Mouse (Mus musculus) liver, adult 2 months (tissue): ENCODE measurements around the gene C2cd3. TPM values are rescaled to one million over a fixed set of nuclear protein-coding genes. Genes with fewer than 3 reads are reported as not detected.

Experiments
- DNase-seq: peaks from one replicate; pipeline ENCODE4 v3.0.0-alpha.2; 2011; ENCODE audit warnings: low read depth, low spot score; ENCODE audit errors: extremely low read depth
- H3K27ac ChIP-seq: fragments of 200-500 bp; replicated peaks from 2 replicates; pipeline ENCODE4 v1.5.1; 2012; ENCODE audit warnings: low read depth, mild to moderate bottlenecking, control low read depth, inconsistent platforms, low read length; ENCODE audit not compliant: insufficient read depth
- H3K27me3 ChIP-seq: fragments of 200-500 bp; 2 replicates; pipeline ENCODE4 v1.6.1; 2012; ENCODE audit warnings: mild to moderate bottlenecking, moderate library complexity, low read length, inconsistent platforms; ENCODE audit not compliant: control insufficient read depth, insufficient read depth
- H3K36me3 ChIP-seq: fragments of 200-500 bp; 2 replicates; pipeline ENCODE4 v1.6.1; 2012; ENCODE audit warnings: low read length, inconsistent platforms; ENCODE audit not compliant: control insufficient read depth, insufficient read depth
- H3K4me1 ChIP-seq: fragments of 200-500 bp; 2 replicates; pipeline ENCODE4 v1.6.1; 2011; ENCODE audit warnings: low read length; ENCODE audit not compliant: control insufficient read depth, insufficient read depth
- H3K4me3 ChIP-seq: fragments of 200-500 bp; 2 replicates; pipeline ENCODE4 v1.5.1; 2011; ENCODE audit warnings: low read depth, mild to moderate bottlenecking, control low read depth, low read length, moderate library complexity; ENCODE audit not compliant: insufficient read depth
- H3K79me2 ChIP-seq: fragments of 200-500 bp; 2 replicates; pipeline ENCODE4 v1.6.1; 2012; ENCODE audit warnings: inconsistent platforms, mild to moderate bottlenecking, low read length, moderate library complexity; ENCODE audit not compliant: control insufficient read depth, insufficient read depth
- H3K9ac ChIP-seq: fragments of 200-500 bp; 2 replicates; pipeline ENCODE4 v1.6.1; 2012; ENCODE audit warnings: low read depth, mild to moderate bottlenecking, control low read depth, inconsistent platforms, low read length
- CTCF ChIP-seq: fragments of 200-500 bp; IDR thresholded peaks from 2 replicates; pipeline ENCODE4 v1.5.1; 2011; ENCODE audit warnings: low read depth, low read length, control low read depth
- POLR2A ChIP-seq: fragments of 200-500 bp; IDR thresholded peaks from 2 replicates; pipeline ENCODE4 v1.6.1; 2011; ENCODE audit warnings: low read length, control low read depth; ENCODE audit not compliant: insufficient read depth; ENCODE audit errors: extremely low read depth
- WGBS: fragments of 180-500 bp; shearing (Covaris S2); methylation state at CpG from one replicate; pipeline ENCODE4 v1.1.7; 2018; 5-methylcytosine and 5-hydroxymethylcytosine counted together
- polyA plus RNA-seq: library from polyadenylated mRNA; depleted of rRNA; stranded (reverse); fragments of >200 nt; gene quantifications from 2 replicates; pipeline ENCODE4 v1.2.3, GENCODE M21; 2012
- total RNA-seq: library from RNA; depleted of rRNA; stranded (reverse); fragments of >200 nt; gene quantifications from 2 replicates; pipeline ENCODE4 v1.2.3, GENCODE M21; 2014

C2cd3 gene
- total and polyA plus RNA-seq, 2 experiments: 4.5 to 5.1 TPM

- H3K4me1 ChIP-seq: peaks cover 11% of the 10 kb centered on the region
- 31% methylated on average over 19 of the region's 19 CpGs for WGBS
- TF ChIP-seq CTCF (no peak), POLR2A (no peak)
- H3K4me3 ChIP-seq: peak overlapping the region; percentile 69
- H3K27ac ChIP-seq: peak overlapping the region; percentile 48
- no peak for DNase-seq
- no peaks in the 10 kb centered on the region for H3K36me3 ChIP-seq
- no peaks in the 10 kb centered on the region for H3K27me3 ChIP-seq
- peak overlapping the region; percentile 68 for H3K9ac ChIP-seq
- H3K79me2 ChIP-seq: no peaks in the 10 kb centered on the region
Observed at GRCm38 (mm10) chr7:100493484-100494414, 121.7 kb downstream of the C2cd3 start.

GRCm38 (mm10) chr7:100494415-100494831 is 122.4 kb downstream of the C2cd3 start:
- no peaks in the 10 kb centered on the region for H3K36me3 ChIP-seq
- TF ChIP-seq CTCF: no peak

GRCm38 (mm10) chr7:100495042-100495441 is 123.0 kb downstream of the C2cd3 start:
- H3K27me3 ChIP-seq: no peaks in the 10 kb centered on the region
- H3K4me1 ChIP-seq: peaks cover 11% of the 10 kb centered on the region
- peak; percentile 71 for DNase-seq
- H3K9ac ChIP-seq: peak overlapping the region; percentile 63
- TF ChIP-seq CTCF (no peak), POLR2A (no peak)
- H3K79me2 ChIP-seq: no peaks in the 10 kb centered on the region
- H3K36me3 ChIP-seq: no peaks in the 10 kb centered on the region
- peak overlapping the region; percentile 68 for H3K27ac ChIP-seq
- H3K4me3 ChIP-seq: peak overlapping the region; percentile 54
- WGBS: 19% methylated on average over 8 of the region's 8 CpGs

More at GRCm38 (mm10) chr7:100494415-100494831, 122.4 kb downstream of the C2cd3 start:
- no peak for DNase-seq
- no peaks in the 10 kb centered on the region for H3K27me3 ChIP-seq
- H3K4me1 ChIP-seq: peaks cover 11% of the 10 kb centered on the region
- peak overlapping the region; percentile 69 for H3K4me3 ChIP-seq
- H3K27ac ChIP-seq: peak overlapping the region; percentile 48; the same call in 1 of the 2 replicates
- no peaks in the 10 kb centered on the region for H3K79me2 ChIP-seq
- WGBS: 85% methylated on average over 7 of the region's 7 CpGs
- peak overlapping the region; percentile 68 for H3K9ac ChIP-seq

- peaks cover 11% of the 10 kb centered on the region for H3K4me1 ChIP-seq
- H3K36me3 ChIP-seq: no peaks in the 10 kb centered on the region
- H3K27ac ChIP-seq: peak overlapping the region; percentile 68
- 33% methylated on average over 11 of the region's 11 CpGs for WGBS
- peak overlapping the region; percentile 54 for H3K4me3 ChIP-seq
- H3K9ac ChIP-seq: peak overlapping the region; percentile 63
- no peak for TF ChIP-seq CTCF
- no peak for TF ChIP-seq POLR2A
- H3K79me2 ChIP-seq: no peaks in the 10 kb centered on the region
- H3K27me3 ChIP-seq: no peaks in the 10 kb centered on the region
- DNase-seq: peak; percentile 46
Observed at GRCm38 (mm10) chr7:100495581-100496251, 123.7 kb downstream of the C2cd3 start.

GRCm38 (mm10) chr7:100496371-100496770 is 124.3 kb downstream of the C2cd3 start:
- Histone ChIP-seq H3K9ac (peak overlapping the region; percentile 17; the same call in 1 of the 2 replicates), H3K27ac (peak overlapping the region; percentile 51), H3K27me3 (no peaks in the 10 kb centered on the region), H3K79me2 (no peaks in the 10 kb centered on the region), H3K4me1 (peaks cover 11% of the 10 kb centered on the region), H3K4me3 (no peak overlapping the region), H3K36me3 (no peaks in the 10 kb centered on the region)
- no peak for TF ChIP-seq CTCF
- no peak for TF ChIP-seq POLR2A
- WGBS: 66% methylated on average over 6 of the region's 6 CpGs
- DNase-seq: no peak
